Mouse (Mus musculus): Measurements from ENCODE around the gene Sergef. TPM values are rescaled to one million over a fixed set of nuclear protein-coding genes. Genes with fewer than 3 reads are reported as not detected.

Gene Sergef
- total and polyA plus RNA-seq, 2 experiments from 2014 or later, result 46.9 to 50.7 TPM

DNA sequence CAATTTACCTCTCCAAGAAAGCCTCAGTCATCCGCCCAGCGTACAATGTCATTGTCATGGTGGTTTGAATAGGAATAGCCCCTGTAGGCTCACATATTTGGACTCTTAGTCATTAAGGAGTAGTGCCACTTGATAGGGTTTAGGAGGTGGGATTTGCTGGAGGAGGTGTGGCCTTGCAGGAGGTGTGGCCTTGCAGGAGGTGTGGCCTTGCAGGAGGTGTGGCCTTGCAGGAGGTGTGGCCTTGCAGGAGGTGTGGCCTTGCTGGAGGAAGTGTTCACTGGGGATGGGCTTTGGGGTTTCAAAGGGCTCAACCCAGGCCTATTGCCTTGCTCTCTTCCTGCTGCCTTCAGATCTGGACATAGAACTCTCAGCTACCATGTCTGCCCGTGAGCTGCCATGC lies 162.2 kb downstream of the Sergef start:
- Histone ChIP-seq H3K4me1 (ENCODE audit: insufficient read depth) (no peaks in the 10 kb centered on the region), H3K27me3 (ENCODE audit: insufficient read depth, low read length) (no peaks in the 10 kb centered on the region), H3K4me3 (ENCODE audit: low read depth, low read length) (no peak overlapping the region), H3K9me3 (ENCODE audit: low read length) (no peaks in the 10 kb centered on the region), H3K36me3 (ENCODE audit: insufficient read depth) (no peaks in the 10 kb centered on the region), H3K4me2 (ENCODE audit: low read depth) (no peak overlapping the region), H3K9ac (no peak overlapping the region), H3K27ac (ENCODE audit: low read depth, low read length) (no peak overlapping the region)
- WGBS, result 94% methylated on average over 3 of the region's 3 CpGs
- TF ChIP-seq CTCF (IDR thresholded peaks at IDR 0.05; ENCODE audit: low read depth), result no peak
- ATAC-seq, result no peak
- DNase-seq, result no peak

DNA sequence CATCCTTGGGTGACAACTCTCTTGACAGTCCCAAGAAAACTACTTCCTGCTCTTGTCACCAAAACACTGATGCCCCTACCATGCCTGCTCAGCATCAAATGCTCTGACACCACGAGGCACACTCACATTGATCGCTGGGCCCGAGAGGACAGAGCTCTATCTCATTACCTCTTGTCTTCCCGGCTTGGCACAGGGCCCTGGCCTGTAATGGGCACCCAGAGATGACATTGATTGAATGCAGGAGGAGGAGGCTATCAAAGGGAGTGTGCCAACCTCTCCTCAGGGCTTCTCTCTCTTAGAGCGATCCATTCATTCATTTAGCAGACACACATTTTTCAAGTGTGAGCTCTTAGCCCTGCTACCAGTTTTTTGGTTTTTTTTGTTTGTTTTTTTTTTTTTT lies 164.1 kb downstream of the Sergef start:
- no peak overlapping the region for H3K4me2 ChIP-seq (ENCODE audit: low read depth)
- DNase-seq (no peak), ATAC-seq (no peak)
- H3K36me3 ChIP-seq (ENCODE audit: insufficient read depth), result no peaks in the 10 kb centered on the region
- H3K27ac ChIP-seq (ENCODE audit: low read depth, low read length), result no peak overlapping the region
- H3K9me3 ChIP-seq (ENCODE audit: low read length), result no peaks in the 10 kb centered on the region
- no peak for TF ChIP-seq CTCF (IDR thresholded peaks at IDR 0.05; ENCODE audit: low read depth)
- no peak overlapping the region for H3K9ac ChIP-seq
- no peak overlapping the region for H3K4me3 ChIP-seq (ENCODE audit: low read depth, low read length)
- H3K4me1 ChIP-seq (ENCODE audit: insufficient read depth), result no peaks in the 10 kb centered on the region
- no peaks in the 10 kb centered on the region for H3K27me3 ChIP-seq (ENCODE audit: insufficient read depth, low read length)
- WGBS, result 39% methylated on average over 5 of the region's 5 CpGs

DNA sequence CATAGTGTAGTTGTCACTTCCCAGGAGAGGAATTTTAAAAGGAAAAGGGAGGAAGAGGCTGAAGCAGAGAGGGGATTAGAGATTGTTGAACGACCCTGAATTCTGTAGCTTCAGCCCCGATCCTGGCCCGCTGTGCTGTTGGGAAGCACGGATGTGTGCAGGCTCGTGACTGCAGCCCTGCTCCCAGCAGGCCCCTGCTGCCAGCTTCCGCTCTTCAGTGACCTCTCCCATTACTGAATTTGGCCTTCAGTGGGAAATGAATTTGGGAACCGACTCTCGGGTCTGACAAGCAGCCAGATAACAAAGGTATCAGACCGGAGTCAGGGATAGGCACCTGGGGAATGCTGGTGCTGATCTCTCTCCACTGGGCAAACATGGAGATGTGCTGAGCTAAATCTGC lies 166.5 kb downstream of the Sergef start:
- DNase-seq (no peak), ATAC-seq (no peak)
- H3K4me1 ChIP-seq (ENCODE audit: insufficient read depth), result no peaks in the 10 kb centered on the region
- no peaks in the 10 kb centered on the region for H3K36me3 ChIP-seq (ENCODE audit: insufficient read depth)
- 37% methylated on average over 9 of the region's 9 CpGs for WGBS
- H3K27me3 ChIP-seq (ENCODE audit: insufficient read depth, low read length), result no peaks in the 10 kb centered on the region
- no peak overlapping the region for H3K4me3 ChIP-seq (ENCODE audit: low read depth, low read length)
- no peak for TF ChIP-seq CTCF (IDR thresholded peaks at IDR 0.05; ENCODE audit: low read depth)
- peak overlapping the region; percentile 35; the same call in 1 of the 2 replicates for H3K27ac ChIP-seq (ENCODE audit: low read depth, low read length)
- H3K9ac ChIP-seq, result no peak overlapping the region
- no peaks in the 10 kb centered on the region for H3K9me3 ChIP-seq (ENCODE audit: low read length)
- H3K4me2 ChIP-seq (ENCODE audit: low read depth), result no peak overlapping the region

DNA sequence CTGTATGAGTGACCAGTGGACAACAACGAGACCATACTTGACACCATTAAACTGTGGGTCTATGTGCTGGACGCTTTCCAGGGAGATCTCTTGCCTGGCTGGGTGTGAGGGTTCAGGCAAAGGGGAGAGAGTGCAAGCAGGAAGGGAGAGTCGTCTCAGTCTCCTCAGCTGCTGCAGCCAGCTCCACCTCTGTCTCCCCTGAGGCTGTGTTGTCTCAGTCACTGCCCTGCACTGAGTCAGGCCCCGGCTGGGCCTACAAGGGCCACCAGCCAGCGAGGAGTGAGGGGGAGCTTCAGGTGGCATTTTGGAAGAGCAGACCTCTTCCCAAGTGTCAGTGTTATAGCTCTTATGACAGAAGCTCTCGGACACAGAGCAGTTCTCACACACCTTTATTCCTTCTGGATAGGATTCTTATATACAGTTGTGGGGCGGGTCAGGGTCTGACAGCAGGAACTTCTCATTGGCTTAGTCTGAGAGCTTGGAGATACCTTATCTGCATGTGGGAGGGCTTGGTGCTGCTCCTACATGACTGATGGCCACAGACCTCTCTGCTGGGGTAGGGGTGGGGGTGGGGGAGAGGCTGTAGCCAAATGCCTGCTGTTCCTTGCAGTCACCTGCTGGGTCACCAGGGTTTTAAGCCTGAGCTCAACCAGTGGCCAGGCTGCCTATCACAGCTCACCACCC lies 168.4 kb downstream of the Sergef start:
- H3K27me3 ChIP-seq (ENCODE audit: insufficient read depth, low read length), result no peaks in the 10 kb centered on the region
- no peak for DNase-seq
- H3K4me3 ChIP-seq (ENCODE audit: low read depth, low read length), result no peak overlapping the region
- no peak for ATAC-seq
- TF ChIP-seq CTCF (IDR thresholded peaks at IDR 0.05; ENCODE audit: low read depth), result no peak
- peaks cover 9% of the 10 kb centered on the region; the same call in 1 of the 2 replicates for H3K4me1 ChIP-seq (ENCODE audit: insufficient read depth)
- 74% methylated on average over 7 of the region's 7 CpGs for WGBS
- H3K36me3 ChIP-seq (ENCODE audit: insufficient read depth), result no peaks in the 10 kb centered on the region
- H3K9me3 ChIP-seq (ENCODE audit: low read length), result no peaks in the 10 kb centered on the region
- no peak overlapping the region for H3K27ac ChIP-seq (ENCODE audit: low read depth, low read length)
- H3K4me2 ChIP-seq (ENCODE audit: low read depth), result no peak overlapping the region
- no peak overlapping the region for H3K9ac ChIP-seq

DNA sequence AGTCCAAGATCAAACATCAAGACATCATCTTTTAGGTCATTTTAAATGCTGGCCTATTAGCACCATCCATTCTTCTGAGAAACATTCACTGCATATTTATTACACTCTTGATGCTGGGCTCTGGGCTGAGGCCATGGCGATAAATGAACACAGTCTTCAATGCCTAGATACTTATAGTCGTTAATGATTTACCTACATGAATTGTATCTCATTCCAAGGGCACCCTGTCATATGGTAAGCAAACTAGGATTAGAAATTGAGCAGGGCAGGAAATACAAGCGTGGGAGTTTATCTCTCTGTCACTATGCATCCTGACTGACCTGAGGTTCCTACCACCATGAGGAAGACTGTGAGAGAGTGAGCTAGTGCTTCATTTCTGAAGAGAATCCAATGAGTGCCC lies 170.1 kb downstream of the Sergef start:
- H3K9me3 ChIP-seq (ENCODE audit: low read length), result no peaks in the 10 kb centered on the region
- no peak overlapping the region for H3K9ac ChIP-seq
- H3K36me3 ChIP-seq (ENCODE audit: insufficient read depth), result no peaks in the 10 kb centered on the region
- TF ChIP-seq CTCF (IDR thresholded peaks at IDR 0.05; ENCODE audit: low read depth), result no peak
- no peak overlapping the region for H3K27ac ChIP-seq (ENCODE audit: low read depth, low read length)
- no peak for DNase-seq
- no peak overlapping the region for H3K4me2 ChIP-seq (ENCODE audit: low read depth)
- H3K4me1 ChIP-seq (ENCODE audit: insufficient read depth), result peaks cover 12% of the 10 kb centered on the region; the same call in 1 of the 2 replicates
- H3K27me3 ChIP-seq (ENCODE audit: insufficient read depth, low read length), result no peaks in the 10 kb centered on the region
- ATAC-seq, result no peak
- WGBS, result 86% methylated on average over 3 of the region's 3 CpGs
- H3K4me3 ChIP-seq (ENCODE audit: low read depth, low read length), result no peak overlapping the region

DNA sequence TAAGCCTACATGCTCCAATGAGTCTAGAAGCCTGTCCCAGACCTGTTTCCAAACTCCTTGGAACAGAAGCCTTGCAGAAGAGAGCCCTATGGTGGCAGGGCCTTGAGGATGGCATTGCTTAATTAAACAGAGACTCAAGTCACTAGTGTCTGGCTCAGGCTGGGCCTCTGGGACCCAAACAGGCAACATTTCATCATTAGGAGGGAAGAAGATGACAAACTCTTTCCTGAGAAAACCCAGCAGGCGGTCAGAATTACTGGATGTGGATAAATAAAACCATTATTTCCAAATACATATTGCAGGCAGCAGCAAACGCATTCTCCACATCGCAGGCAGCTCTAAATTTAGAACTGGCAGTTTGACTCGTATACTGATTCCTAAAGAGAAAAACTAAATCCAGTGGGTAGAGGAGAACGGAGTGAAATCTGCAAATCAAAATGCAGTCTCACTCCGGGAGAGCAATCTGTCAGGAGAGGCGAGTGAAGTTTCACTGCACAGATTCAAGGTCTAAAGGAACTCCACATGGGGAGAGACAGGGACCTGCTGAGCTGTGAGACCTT lies 173.1 kb downstream of the Sergef start:
- Histone ChIP-seq H3K36me3 (ENCODE audit: insufficient read depth) (no peaks in the 10 kb centered on the region), H3K9me3 (ENCODE audit: low read length) (no peaks in the 10 kb centered on the region), H3K4me2 (ENCODE audit: low read depth) (no peak overlapping the region), H3K4me3 (ENCODE audit: low read depth, low read length) (no peak overlapping the region), H3K4me1 (ENCODE audit: insufficient read depth) (peaks cover 12% of the 10 kb centered on the region; the same call in 1 of the 2 replicates), H3K27me3 (ENCODE audit: insufficient read depth, low read length) (no peaks in the 10 kb centered on the region), H3K9ac (no peak overlapping the region; the same call in 1 of the 2 replicates), H3K27ac (ENCODE audit: low read depth, low read length) (peak overlapping the region; percentile 64; the same call in 1 of the 2 replicates)
- peak; percentile 38 for ATAC-seq
- WGBS, result 41% methylated on average over 7 of the region's 7 CpGs
- DNase-seq, result peak; percentile 49
- TF ChIP-seq CTCF (IDR thresholded peaks at IDR 0.05; ENCODE audit: low read depth), result no peak

DNA sequence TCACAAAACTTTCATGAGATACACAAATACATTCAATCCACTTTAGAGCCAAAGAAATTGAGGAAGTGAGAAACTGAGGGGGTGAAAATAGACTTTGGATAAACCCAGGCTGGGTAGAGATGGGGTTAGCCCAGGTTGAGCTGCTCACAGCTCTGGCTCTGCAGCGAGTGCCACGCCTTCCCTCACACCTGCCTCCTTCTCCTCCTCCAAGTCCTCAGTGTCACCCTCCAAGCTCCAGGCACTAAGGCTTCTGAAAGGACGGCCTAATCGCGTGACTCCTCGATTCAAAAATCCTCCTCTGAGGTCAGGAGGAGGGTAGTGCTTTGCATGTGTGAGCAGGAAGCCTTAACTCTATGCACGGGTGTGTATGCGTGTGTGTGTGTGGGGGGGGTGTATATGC lies 176.5 kb downstream of the Sergef start:
- H3K9me3 ChIP-seq (ENCODE audit: low read length), result no peaks in the 10 kb centered on the region
- H3K36me3 ChIP-seq (ENCODE audit: insufficient read depth), result no peaks in the 10 kb centered on the region
- H3K9ac ChIP-seq, result no peak overlapping the region
- TF ChIP-seq CTCF (IDR thresholded peaks at IDR 0.05; ENCODE audit: low read depth), result no peak
- ATAC-seq (no peak), DNase-seq (no peak)
- 84% methylated on average over 8 of the region's 8 CpGs for WGBS
- peaks cover 16% of the 10 kb centered on the region; the same call in 1 of the 2 replicates for H3K4me1 ChIP-seq (ENCODE audit: insufficient read depth)
- H3K4me2 ChIP-seq (ENCODE audit: low read depth), result no peak overlapping the region
- H3K4me3 ChIP-seq (ENCODE audit: low read depth, low read length), result no peak overlapping the region
- H3K27me3 ChIP-seq (ENCODE audit: insufficient read depth, low read length), result no peaks in the 10 kb centered on the region
- no peak overlapping the region for H3K27ac ChIP-seq (ENCODE audit: low read depth, low read length)
